Mouse (Mus musculus) liver, adult 10 weeks (tissue): ENCODE data around the gene Cops2. TPM values are rescaled to one million over a fixed set of nuclear protein-coding genes. Genes with fewer than 3 reads are reported as not detected.

Source experiments
- polyA plus RNA-seq: library from polyadenylated mRNA; stranded (reverse); fragments of 350-450 nt; fragmentation: Illumina TruSeq; extraction: RNeasy Lipid Tissue Mini Kit (QIAGEN cat#74804); gene quantifications from one replicate; pipeline ENCODE4 v1.2.3, GENCODE M21; 2014; ENCODE audit warnings: low read depth, low replicate concordance

Gene Cops2
- 183 TPM for polyA plus RNA-seq

GRCm38 (mm10) chr2:125858521-125859280 lies at the start of gene Cops2, which contains the start of gene Galk2:
Gene Cops2 (minus strand): TSS chr2:125859139.
Gene Galk2 (plus strand): TSS chr2:125859109.

GRCm38 (mm10) chr2:125782719-125783109 lies 76.2 kb downstream of the Cops2 start, which contains the start of gene Secisbp2l:
Gene Secisbp2l (minus strand): TSS chr2:125782870.

Other genes with a start within 250 kb of the Cops2 start
- gene Cep152, start 234.0 kb downstream of the Cops2 start, polyA plus RNA-seq: 0.95 TPM
- 31.0 TPM for gene Eid1, start 186.0 kb downstream of the Cops2 start, polyA plus RNA-seq
- gene Shc4, start 135.0 kb downstream of the Cops2 start, polyA plus RNA-seq: 0.11 TPM
- gene Secisbp2l, start 76.3 kb downstream of the Cops2 start, polyA plus RNA-seq: 37.0 TPM
- 35.3 TPM for gene Galk2, start within 50 bp of the Cops2 start, polyA plus RNA-seq
- gene Fgf7, start 175.5 kb upstream of the Cops2 start, polyA plus RNA-seq: not detected